Mouse (Mus musculus) leukemia stem cell, adult 10-12 weeks (primary cell): ENCODE data around the gene Crispld2. TPM values are rescaled to one million over a fixed set of nuclear protein-coding genes. Genes with fewer than 3 reads are reported as not detected.

Experiments
- polyA plus RNA-seq: library from polyadenylated mRNA; stranded (reverse); fragments of >175 nt; gene quantifications from 2 replicates; pipeline ENCODE4 v1.2.3, GENCODE M21; 2012; ENCODE audit warnings: low replicate concordance

The Crispld2 gene
- 0.92 and 1.6 TPM in 2 replicates for polyA plus RNA-seq

GRCm38 (mm10) chr8:119992249-119992648 is at the start of gene Crispld2:
Gene Crispld2, plus strand, starts transcription at chr8:119992438.

GRCm38 (mm10) chr8:120101068-120101972 is 109.1 kb downstream of the Crispld2 start, which contains the start of gene Zdhhc7:
Gene Zdhhc7, minus strand, starts transcription at chr8:120101482.

Other genes with a start within 250 kb of the Crispld2 start
- 2.4 and 5.7 TPM in 2 replicates for gene Tldc1, start 214.0 kb upstream of the Crispld2 start, polyA plus RNA-seq
- 243 and 414 TPM in 2 replicates for gene Cotl1, start 151.9 kb upstream of the Crispld2 start, polyA plus RNA-seq
- gene Klhl36, start 130.2 kb upstream of the Crispld2 start, polyA plus RNA-seq, result 4.3 and 5.7 TPM in 2 replicates
- 62.5 and 64.6 TPM in 2 replicates for gene Usp10, start 82.1 kb upstream of the Crispld2 start, polyA plus RNA-seq
- 25.9 and 45.1 TPM in 2 replicates for gene Gm20388, start 81.6 kb upstream of the Crispld2 start, polyA plus RNA-seq
- 27.0 and 42.0 TPM in 2 replicates for gene Zdhhc7, start 109.0 kb downstream of the Crispld2 start, polyA plus RNA-seq
- gene 6430548M08Rik, start 121.7 kb downstream of the Crispld2 start, polyA plus RNA-seq, result 2.2 and 5.1 TPM in 2 replicates
- not detected in 2 replicates for gene Fam92b, start 185.0 kb downstream of the Crispld2 start, polyA plus RNA-seq
- 224 and 276 TPM in 2 replicates for gene Gse1, start 236.0 kb downstream of the Crispld2 start, polyA plus RNA-seq